Mouse (Mus musculus): ENCODE measurements around the gene Vti1a.

DNA sequence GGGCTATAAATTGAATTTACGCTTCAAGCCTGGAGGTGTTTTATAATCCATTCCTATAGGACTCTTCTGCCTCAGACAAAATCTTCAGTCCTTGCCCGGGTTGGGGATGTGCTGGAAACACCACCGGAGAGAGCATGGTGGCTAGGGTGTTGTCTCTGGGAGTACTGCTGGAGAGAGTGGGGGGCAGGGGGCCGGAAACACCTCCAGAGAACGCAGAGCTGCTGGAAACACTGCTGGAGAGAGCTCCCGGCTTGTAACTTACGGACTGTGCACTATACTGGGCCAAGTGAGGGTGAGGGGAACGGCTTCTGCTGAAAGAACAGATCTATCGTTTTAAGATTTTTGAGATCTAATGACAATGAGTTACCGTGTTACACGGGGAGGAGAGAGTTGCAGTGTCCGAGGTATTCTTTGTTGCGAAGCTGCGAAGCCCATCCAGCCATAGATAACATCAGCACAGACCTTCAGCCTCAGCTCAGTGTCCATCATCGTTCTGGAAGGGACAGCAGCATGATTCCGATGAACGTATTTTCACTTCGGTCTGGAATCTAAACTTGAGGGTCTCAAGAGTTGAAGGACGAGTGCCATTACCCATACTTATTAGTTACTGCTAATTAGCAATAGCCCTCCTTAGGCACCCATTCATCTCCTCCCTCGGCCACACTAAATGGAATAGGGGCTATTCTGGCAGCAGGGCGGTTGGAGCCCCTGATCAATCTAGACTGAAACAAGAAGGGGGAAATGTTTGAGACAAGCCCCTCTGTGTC lies 140.4 kb downstream of the Vti1a start:
- TF ChIP-seq CTCF (IDR thresholded peaks at IDR 0.05; ENCODE audit: low read depth), result no peak
- no peak for TF ChIP-seq EP300 (IDR thresholded peaks at IDR 0.05; ENCODE audit: low read depth)
